Mouse (Mus musculus) heart, postnatal 36 days (tissue): Measurements from ENCODE around the gene Plekhs1. TPM values are rescaled to one million over a fixed set of nuclear protein-coding genes. Genes with fewer than 3 reads are reported as not detected.
"Not testable (repeated sequence)": the region's sequence is repeated elsewhere in the genome, so short reads cannot be mapped to it uniquely, and the experiment has no call there.

Source experiments
- DNase-seq, 2 experiments: peaks; one replicate each; pipeline ENCODE4 v3.0.0; 2021 to 2022
- intact Hi-C: fragments of 180-260 bp; cut with DNase I; formaldehyde crosslinking; loops from one replicate; pipeline ENCODE4 v1.15.1; 2025
- total RNA-seq, 2 experiments: library from RNA; stranded (reverse); gene quantifications; 2 replicates each; pipeline ENCODE4 v1.2.3; 2021

The Plekhs1 gene
- total RNA-seq, 2 experiments from 2014 or later, result not detected

- intact Hi-C loops, result no loop called here
- DNase-seq, result no peak
Measured at GRCm38 (mm10) chr19:56455369-56455768, 6.1 kb upstream of the Plekhs1 start.

DNA sequence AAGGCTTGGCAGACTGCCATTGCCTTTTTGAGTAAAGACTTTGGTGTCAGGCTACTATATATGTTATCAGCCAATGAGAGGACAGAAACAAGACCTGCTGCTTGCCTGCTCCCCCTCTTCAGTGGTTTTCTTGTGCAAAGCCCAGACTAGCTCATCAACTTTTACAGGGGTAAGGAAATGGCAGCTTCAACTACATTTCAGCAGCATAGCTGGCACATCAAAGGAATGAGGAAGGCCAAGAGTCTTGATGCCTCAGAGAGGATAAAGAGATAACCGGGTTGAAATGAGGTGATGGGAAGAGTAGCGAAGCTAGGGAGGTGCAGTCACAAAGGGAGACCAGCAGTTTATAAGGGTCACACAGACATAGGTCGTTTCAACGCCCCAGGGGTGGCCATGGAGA is 3.9 kb upstream of the Plekhs1 start:
- intact Hi-C loops, result no loop called here
- DNase-seq, result no peak

DNA sequence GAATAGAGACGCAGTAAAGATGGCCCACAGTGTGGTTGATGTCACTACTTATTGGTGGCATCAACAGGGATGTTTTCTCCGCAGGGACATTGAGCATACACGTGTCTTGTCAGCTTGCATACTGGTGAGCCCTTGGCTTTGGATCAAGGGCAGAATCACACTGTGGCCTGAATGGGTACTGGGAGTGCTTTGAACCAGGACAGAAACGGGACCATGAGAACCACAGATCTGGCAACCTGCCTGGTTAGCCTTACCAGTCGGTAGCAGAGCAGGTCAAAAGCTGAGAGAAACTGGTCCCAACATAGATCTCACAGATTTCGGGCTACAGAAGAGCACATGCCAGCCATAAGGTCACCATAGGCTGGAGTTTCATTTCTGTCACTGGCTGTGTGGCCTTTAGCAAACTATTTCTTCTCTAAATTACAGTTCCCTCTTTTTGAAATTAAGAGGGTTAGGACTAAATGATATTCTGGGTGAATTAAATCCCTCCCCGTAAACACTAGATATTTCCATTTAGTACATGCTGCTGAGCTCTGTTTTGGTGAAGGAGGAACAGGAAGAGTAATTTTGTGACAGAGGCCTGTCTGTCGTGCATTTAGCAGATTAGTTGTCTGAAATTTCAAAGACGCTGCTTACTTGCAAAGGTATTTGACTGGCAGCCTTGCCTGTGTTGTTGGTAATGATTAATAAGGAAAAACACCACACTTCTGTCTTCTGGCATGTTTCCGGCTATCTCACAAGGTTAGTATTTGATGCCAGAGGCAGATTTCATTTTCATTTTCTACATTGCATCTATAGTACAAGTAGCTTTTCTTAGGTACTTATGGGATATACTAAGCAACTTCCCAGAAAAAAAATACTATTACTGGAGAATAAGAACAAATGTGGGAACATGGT is 2.0 kb upstream of the Plekhs1 start:
- no peak for DNase-seq
- intact Hi-C loops, result no loop called here

GRCm38 (mm10) chr19:56460241-56460640 is 1.2 kb upstream of the Plekhs1 start:
- DNase-seq, result no peak
- intact Hi-C loops, result no loop called here

GRCm38 (mm10) chr19:56462786-56463185 is 1.3 kb downstream of the Plekhs1 start:
- DNase-seq, result no peak
- intact Hi-C loops, result no loop called here

DNA sequence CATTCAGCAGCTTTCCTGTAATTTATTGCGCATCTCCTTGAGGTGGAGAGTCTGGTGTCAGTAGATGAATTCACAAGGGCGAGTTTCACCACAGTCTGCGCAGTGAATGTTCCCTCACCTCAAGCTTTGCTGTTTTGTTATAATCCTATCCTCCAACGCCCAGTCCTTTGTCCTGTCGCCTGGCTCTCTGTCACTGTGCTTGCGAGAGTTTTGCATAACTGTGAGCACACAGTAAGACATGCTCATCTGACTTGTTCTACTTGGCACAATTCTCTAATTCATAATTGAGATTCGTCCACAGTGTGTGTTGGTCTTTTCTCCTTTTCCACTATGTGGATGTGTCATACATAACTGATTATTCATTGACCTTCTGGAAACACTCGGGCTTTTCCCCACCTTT is 5.0 kb downstream of the Plekhs1 start:
- intact Hi-C loops, result no loop called here
- DNase-seq, result no peak

DNA sequence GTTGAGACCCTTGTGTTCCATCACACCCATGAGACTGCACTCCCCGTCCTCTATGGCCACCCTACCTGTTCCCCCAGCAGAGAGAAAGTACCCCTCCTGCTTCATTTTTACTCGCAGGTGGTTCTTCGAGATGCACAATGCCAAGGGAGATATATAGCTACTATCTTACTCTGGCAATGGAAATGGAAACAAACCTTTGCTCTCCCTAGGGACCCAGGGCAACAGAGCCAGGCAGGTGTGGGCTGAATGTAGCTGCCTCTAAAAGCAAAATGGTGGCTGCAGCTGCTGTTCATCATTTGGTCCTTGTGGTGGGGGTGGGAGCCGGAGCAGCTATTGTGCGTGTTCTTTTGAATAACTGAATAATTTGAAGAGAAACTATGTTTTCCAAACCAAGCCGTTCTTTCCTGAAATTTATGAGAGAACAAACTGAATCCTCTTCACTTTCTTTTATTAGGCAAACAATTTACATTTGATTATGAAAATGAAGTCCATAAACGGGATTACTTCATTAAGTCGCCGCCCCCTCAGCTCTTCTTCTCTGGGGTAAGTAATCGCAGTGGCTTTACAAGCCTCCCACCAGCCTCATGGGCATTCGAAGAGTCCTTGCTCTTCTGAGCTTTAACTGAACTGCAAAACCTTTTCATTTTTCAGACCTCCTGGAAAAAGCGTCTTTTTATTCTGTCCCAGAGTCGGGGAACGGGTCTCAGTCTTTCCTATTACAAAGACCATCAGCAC is 9.0 kb downstream of the Plekhs1 start:
- intact Hi-C loops, result no loop called here

DNA sequence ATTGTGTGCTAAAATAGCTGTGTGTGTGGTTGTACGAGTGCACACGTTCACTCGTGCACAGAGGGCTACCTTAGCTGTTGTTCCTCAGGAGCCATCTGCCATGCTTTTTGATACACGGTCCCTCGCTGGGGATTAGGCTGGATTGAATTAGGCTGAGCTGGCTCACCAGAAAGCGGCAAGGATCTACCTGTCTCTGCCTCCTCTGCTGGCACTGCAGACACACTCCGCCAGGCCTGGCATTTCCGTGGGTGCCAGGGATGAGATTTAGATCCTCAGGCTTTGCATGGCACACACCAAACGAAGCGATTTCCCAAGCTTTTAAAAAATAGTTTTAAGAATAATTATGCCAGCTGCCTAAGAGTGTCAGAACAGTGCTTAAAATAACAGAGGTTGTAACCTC is 10.5 kb downstream of the Plekhs1 start:
- intact Hi-C loops, result no loop called here
- DNase-seq, result no peak

More for the DNA sequence above, 9.0 kb downstream of the Plekhs1 start:
- DNase-seq, result no peak

- peak in 1 of 2 experiments; percentile 15 for DNase-seq
- intact Hi-C loops, result no loop called here
Measured at GRCm38 (mm10) chr19:56474869-56475550, 13.6 kb downstream of the Plekhs1 start.

DNA sequence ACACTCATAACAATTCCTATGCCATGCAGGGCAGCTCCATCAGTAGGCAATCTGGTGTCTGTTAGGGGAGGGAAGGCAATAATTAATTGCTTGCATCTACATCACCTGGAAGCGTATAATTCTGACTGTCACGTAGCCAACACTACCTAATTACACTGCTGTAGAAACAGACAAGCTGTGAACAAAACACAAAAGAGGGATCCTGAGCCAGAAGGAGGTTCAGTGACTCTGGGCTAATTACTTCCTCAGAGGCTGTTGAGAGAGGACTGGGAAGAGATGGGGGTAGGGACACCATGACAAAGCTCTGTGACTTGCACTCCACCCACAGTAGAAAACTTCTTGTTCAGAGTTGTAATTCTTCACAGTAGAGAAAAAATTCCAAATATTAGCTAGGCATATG is 15.1 kb downstream of the Plekhs1 start:
- intact Hi-C loops, result no loop called here
- no peak for DNase-seq

DNA sequence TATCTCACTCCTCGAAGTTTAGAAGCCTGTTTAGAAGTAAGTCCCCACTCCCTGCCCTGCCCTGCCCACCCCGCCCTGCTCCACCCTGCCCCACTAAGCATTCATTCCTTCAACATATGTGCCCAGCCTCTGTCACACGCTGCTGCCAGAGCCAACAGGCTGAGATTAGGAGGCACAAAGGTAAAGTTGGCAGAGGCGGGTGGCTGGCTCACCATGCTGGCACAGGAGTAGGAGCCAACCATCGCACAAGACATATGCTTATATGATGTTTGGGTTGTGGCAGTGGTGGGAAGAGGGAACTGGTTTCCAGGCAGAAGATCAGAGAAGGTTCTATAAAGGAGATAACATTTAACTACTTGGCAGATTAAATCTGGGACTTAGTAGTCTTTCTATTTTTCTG is 15.8 kb downstream of the Plekhs1 start:
- no peak for DNase-seq
- intact Hi-C loops, result no loop called here

DNA sequence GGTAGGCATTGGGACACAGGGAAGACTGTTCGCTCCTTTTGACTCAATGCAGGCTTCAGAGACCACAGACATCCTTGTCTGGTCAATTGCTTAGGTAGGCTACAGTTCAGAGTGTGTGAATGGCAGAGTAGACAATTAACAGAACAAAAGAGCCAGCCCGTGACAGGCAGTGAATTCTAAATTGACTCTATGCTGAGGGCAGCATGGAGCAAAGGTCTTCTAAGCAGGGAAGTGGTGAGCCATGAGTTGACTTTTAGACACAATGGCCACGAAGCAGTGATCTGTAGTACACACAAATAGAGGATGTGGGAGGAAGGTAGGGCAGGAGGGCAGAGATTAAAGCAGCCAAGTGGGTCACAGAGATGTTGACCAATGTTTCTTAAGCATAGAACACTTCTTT is 16.4 kb downstream of the Plekhs1 start:
- DNase-seq, result no peak
- intact Hi-C loops, result no loop called here

DNA sequence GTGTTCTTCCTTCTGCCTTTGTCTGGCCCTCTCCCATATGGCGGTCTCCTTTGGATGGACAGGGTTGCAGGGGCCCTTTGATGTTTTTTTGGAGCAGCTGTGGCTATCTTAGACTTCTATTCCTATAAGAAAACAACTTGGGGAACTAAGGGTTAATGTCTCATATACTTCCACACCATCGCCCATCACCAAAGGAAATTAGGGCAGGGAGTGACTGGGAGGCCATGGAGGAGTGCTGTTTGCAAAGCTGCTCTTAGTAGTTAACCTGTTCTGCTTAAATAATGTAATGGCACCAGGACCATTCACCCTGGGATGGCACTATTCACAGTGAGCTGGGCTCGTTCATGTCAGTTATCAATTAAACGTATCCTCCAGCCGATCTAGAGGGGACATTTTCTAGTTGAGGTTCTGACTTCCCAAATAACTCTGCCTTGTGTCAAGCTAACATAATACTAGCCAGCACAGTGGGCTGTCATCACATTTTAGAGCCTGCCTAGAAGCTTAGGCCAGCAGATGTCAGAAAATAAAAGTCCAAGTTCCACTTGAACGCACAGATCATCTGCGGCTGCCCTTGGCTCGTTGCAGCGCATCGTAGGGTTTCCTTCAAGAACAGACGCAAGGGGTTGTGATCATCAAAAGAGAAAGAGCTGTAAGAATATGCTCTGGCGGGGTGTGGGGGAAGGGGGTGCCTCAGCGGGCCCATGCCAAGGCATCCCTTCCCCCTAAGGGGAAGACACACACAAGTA is 23.4 kb downstream of the Plekhs1 start:
- intact Hi-C loops, result no loop called here
- no peak for DNase-seq

DNA sequence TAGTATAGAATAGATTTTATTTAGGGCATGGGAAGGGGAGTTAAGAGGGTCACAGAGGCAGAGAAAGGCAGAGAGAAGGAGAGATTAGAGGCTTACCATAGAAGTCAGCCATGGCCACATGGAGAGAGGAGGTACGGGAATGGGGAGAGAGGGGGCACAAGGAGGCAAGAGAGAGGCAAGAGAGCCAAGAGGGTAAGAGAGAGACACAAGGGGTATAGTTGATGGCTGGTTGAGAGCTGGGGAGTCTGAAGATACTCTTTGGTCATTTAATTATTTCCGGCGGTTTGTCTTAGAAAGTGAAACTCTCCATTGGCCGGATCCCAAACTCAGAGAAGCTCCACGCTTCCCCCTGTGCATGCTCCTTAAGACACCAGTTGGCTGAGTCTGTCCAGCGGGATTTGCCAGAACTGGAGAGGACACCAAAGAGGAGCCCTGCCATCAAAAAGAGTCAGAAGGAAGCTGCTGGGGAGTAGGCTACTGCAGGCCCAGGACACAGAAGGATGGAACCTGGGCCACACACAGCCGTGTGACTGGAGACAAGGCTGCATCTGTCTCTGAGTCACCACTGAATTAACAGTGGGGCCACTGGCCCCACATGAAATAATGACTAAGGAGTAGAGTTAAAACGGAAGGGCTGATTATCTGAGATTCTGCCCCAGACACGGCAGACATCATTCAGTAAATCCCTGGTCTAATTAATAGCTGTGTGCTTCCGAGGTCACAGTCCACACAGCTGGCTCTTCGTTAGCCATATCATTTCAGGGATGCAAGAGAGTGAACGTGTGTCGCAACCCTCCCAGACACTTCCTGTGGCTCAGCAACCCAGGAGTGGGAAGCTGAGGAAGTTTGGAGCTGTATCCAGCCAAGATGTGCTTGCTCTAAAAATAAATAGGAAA is 24.2 kb downstream of the Plekhs1 start:
- peak; percentile 18 to 44 for DNase-seq
- intact Hi-C loops, result no loop called here

GRCm38 (mm10) chr19:56486926-56487325 is 25.5 kb downstream of the Plekhs1 start:
- intact Hi-C loops, result no loop called here
- DNase-seq, result no peak

GRCm38 (mm10) chr19:56487339-56487738 is 25.9 kb downstream of the Plekhs1 start:
- intact Hi-C loops, result no loop called here
- no peak for DNase-seq

DNA sequence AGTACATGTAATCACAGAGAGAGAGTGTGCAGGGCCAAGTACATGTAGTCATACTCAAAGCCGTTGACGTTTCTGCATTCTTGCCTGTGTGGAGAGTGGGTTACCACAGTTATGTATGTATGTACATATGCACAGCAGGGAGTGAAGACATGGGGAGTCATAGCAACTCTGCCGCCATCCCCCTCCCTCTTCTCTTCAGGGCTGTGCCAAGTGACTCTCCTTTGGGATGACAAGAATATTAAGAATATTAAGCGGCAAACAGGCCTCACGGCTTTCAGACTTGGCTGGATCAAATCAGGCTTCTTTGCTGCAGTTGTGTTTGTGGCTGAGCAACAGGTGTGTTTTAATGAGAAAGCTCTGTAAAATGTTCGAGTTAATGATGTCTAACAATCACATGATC is 28.2 kb downstream of the Plekhs1 start:
- intact Hi-C loops, result no loop called here
- DNase-seq, result no peak

GRCm38 (mm10) chr19:56494157-56494556 is 32.7 kb downstream of the Plekhs1 start:
- DNase-seq, intact Hi-C loops: not testable (repeated sequence)

DNA sequence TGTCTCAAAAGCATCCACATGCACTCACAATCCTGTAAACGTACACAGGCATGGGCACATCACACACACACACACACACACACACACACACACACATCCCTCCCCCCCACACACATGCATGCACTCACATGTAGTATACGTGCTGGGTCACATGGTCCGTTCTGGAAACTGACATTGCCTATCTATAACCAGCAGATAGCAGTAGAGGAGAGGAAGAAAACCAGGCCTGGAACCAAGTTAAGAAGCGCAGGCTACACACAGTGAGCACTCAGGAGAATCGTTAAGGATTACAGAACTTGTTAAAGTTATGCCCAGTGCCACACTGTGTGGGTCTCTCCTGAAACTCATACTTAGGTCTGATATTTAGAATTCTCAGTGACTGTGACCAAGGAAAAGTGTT is 41.6 kb downstream of the Plekhs1 start:
- intact Hi-C loops, DNase-seq: not testable (repeated sequence)

DNA sequence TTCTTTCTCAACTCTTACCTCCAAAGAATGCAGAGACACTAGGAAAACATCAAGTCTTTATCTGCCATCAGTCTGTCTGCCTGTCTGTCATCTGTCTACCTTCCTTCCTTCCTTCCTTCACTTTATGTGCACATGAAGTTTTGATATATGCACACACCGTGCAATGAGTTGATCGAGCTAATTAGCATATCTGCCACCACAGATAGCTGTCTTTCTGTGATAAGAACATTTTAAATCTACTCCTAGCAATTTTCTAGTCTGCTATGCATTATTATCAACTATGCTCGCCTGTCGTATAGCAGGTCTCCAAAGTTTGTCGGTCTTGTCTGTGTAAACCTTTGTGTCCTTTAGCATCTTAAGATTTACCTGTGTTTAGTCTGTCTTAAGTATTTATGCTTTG is 42.1 kb downstream of the Plekhs1 start:
- intact Hi-C loops, DNase-seq: not testable (repeated sequence)
